Mouse (Mus musculus) ES-Bruce4 (cell line): ENCODE measurements around the gene A930002H24Rik. TPM values are rescaled to one million over a fixed set of nuclear protein-coding genes. Genes with fewer than 3 reads are reported as not detected.

ENCODE experiments used
- H3K27ac ChIP-seq: 2 replicates; pipeline ENCODE4 v1.5.1; 2012; ENCODE audit warnings: low read length, inconsistent platforms; ENCODE audit not compliant: insufficient read depth
- H3K27me3 ChIP-seq: 2 replicates; pipeline ENCODE4 v1.6.1; 2012; ENCODE audit warnings: mild to moderate bottlenecking, low read length, inconsistent platforms; ENCODE audit not compliant: control insufficient read depth, poor library complexity, insufficient read depth, severe bottlenecking
- H3K36me3 ChIP-seq: 2 replicates; pipeline ENCODE4 v1.6.1; 2012; ENCODE audit warnings: inconsistent platforms, mild to moderate bottlenecking, low read length, moderate library complexity; ENCODE audit not compliant: control insufficient read depth, poor library complexity, insufficient read depth, severe bottlenecking
- H3K4me1 ChIP-seq: one replicate; pipeline ENCODE4 v1.8.1; 2011; ENCODE audit warnings: low read length; ENCODE audit not compliant: control insufficient read depth, insufficient read depth
- H3K4me3 ChIP-seq: 2 replicates; pipeline ENCODE4 v1.5.1; 2011; ENCODE audit warnings: low read depth, mild to moderate bottlenecking, low read length
- H3K9ac ChIP-seq: 2 replicates; pipeline ENCODE4 v1.6.1; 2012; ENCODE audit warnings: low read depth, mild to moderate bottlenecking, inconsistent platforms; ENCODE audit not compliant: poor library complexity, severe bottlenecking
- H3K9me3 ChIP-seq: replicated peaks from 2 replicates; pipeline ENCODE4 v1.6.1; 2012; ENCODE audit warnings: mild to moderate bottlenecking, low read length, inconsistent platforms; ENCODE audit not compliant: control insufficient read depth, poor library complexity, insufficient read depth, severe bottlenecking
- CTCF ChIP-seq: IDR thresholded peaks from one replicate; pipeline ENCODE4 v1.8.1; 2011; ENCODE audit warnings: low read depth, low read length
- EP300 ChIP-seq: IDR thresholded peaks from 2 replicates; pipeline ENCODE4 v1.6.1; 2011; ENCODE audit warnings: low read depth, low read length; ENCODE audit not compliant: insufficient read depth
- POLR2A ChIP-seq: IDR thresholded peaks from one replicate; pipeline ENCODE4 v1.8.1; 2011; ENCODE audit warnings: low read length; ENCODE audit not compliant: insufficient read depth
- polyA plus RNA-seq: library from polyadenylated mRNA; stranded (reverse); fragments of >200 nt; gene quantifications from 2 replicates; pipeline ENCODE4 v1.2.4, GENCODE M21; 2011; ENCODE audit warnings: low read depth; ENCODE audit not compliant: missing spikeins, insufficient read depth, insufficient read length

Gene A930002H24Rik
- polyA plus RNA-seq, 1 experiment = not detected

- H3K27ac ChIP-seq = no peak overlapping the region
- H3K4me3 ChIP-seq = no peak overlapping the region
- no peak for TF ChIP-seq CTCF
- TF ChIP-seq POLR2A = no peak
- TF ChIP-seq EP300 = no peak
- H3K9ac ChIP-seq = no peak overlapping the region
- no peaks in the 10 kb centered on the region for H3K9me3 ChIP-seq
- H3K4me1 ChIP-seq = peaks cover 2% of the 10 kb centered on the region
- H3K36me3 ChIP-seq = no peaks in the 10 kb centered on the region
- H3K27me3 ChIP-seq = no peaks in the 10 kb centered on the region
Observed at GRCm38 (mm10) chr17:63831550-63831949, 32.0 kb downstream of the A930002H24Rik start.

GRCm38 (mm10) chr17:63828561-63829332 lies 34.8 kb downstream of the A930002H24Rik start:
- 0 out of 2 replicates have a peak, but pooled peaks have one; percentile 29 for TF ChIP-seq EP300
- no peak for TF ChIP-seq POLR2A
- Histone ChIP-seq H3K36me3 (no peaks in the 10 kb centered on the region), H3K27ac (peak overlapping the region; percentile 84), H3K4me1 (peaks cover 2% of the 10 kb centered on the region), H3K27me3 (no peaks in the 10 kb centered on the region), H3K9ac (no peak overlapping the region), H3K9me3 (no peaks in the 10 kb centered on the region), H3K4me3 (no peak overlapping the region)

DNA sequence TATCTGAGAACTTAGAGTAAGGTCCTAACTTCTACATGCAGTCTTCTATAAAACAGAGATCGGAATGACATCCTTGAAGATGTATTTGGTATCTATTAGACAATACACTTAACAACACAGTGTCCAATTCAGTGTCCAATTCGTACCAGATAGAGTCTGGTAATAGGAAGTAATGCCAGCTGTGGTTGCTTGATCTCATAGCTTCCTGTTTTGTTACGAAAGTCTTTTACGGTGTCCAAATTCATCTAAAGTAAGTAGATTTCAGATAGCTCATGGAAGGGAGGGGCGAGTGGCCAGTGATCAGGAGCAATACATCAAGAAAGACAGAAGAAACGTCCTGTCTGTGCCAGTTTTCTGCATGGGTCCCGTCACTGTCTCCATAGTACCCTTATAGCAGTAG lies 36.8 kb downstream of the A930002H24Rik start:
- Histone ChIP-seq H3K27me3 (no peaks in the 10 kb centered on the region), H3K9me3 (no peaks in the 10 kb centered on the region), H3K4me1 (peaks cover 2% of the 10 kb centered on the region), H3K9ac (no peak overlapping the region), H3K4me3 (no peak overlapping the region), H3K36me3 (no peaks in the 10 kb centered on the region), H3K27ac (no peak overlapping the region)
- no peak for TF ChIP-seq CTCF
- no peak for TF ChIP-seq POLR2A
- no peak for TF ChIP-seq EP300

- no peaks in the 10 kb centered on the region for H3K36me3 ChIP-seq
- H3K27ac ChIP-seq = no peak overlapping the region; the same call in 1 of the 2 replicates
- no peaks in the 10 kb centered on the region for H3K9me3 ChIP-seq
- no peak overlapping the region for H3K4me3 ChIP-seq
- TF ChIP-seq POLR2A = no peak
- TF ChIP-seq CTCF = no peak
- TF ChIP-seq EP300 = no peak
- H3K27me3 ChIP-seq = no peaks in the 10 kb centered on the region
- no peak overlapping the region for H3K9ac ChIP-seq
- peaks cover 2% of the 10 kb centered on the region for H3K4me1 ChIP-seq
Observed at GRCm38 (mm10) chr17:63826196-63826595, 37.4 kb downstream of the A930002H24Rik start.

- Histone ChIP-seq H3K27ac (no peak overlapping the region), H3K9me3 (no peaks in the 10 kb centered on the region)
Observed at GRCm38 (mm10) chr17:63824141-63824540, 39.5 kb downstream of the A930002H24Rik start.

GRCm38 (mm10) chr17:63818444-63819027 lies 45.1 kb downstream of the A930002H24Rik start:
- Histone ChIP-seq H3K9ac (no peak overlapping the region), H3K4me3 (no peak overlapping the region), H3K36me3 (no peaks in the 10 kb centered on the region), H3K27me3 (no peaks in the 10 kb centered on the region), H3K27ac (no peak overlapping the region), H3K4me1 (no peaks in the 10 kb centered on the region), H3K9me3 (no peaks in the 10 kb centered on the region)
- TF ChIP-seq CTCF = no peak
- no peak for TF ChIP-seq EP300
- TF ChIP-seq POLR2A = no peak

More at GRCm38 (mm10) chr17:63824141-63824540, 39.5 kb downstream of the A930002H24Rik start:
- Histone ChIP-seq H3K4me3 (no peak overlapping the region), H3K36me3 (no peaks in the 10 kb centered on the region), H3K27me3 (no peaks in the 10 kb centered on the region), H3K9ac (no peak overlapping the region), H3K4me1 (peaks cover 2% of the 10 kb centered on the region)
- TF ChIP-seq EP300 (no peak), CTCF (no peak), POLR2A (no peak)
